Mouse (Mus musculus): Measurements from ENCODE around the gene Hist1h3e. TPM values are rescaled to one million over a fixed set of nuclear protein-coding genes. Genes with fewer than 3 reads are reported as not detected.
"Not testable (repeated sequence)": the region's sequence is repeated elsewhere in the genome, so short reads cannot be mapped to it uniquely, and the experiment has no call there.

Hist1h3e gene
- polyA plus RNA-seq, 1 experiment from 2014 or later, result 1.0 TPM

DNA sequence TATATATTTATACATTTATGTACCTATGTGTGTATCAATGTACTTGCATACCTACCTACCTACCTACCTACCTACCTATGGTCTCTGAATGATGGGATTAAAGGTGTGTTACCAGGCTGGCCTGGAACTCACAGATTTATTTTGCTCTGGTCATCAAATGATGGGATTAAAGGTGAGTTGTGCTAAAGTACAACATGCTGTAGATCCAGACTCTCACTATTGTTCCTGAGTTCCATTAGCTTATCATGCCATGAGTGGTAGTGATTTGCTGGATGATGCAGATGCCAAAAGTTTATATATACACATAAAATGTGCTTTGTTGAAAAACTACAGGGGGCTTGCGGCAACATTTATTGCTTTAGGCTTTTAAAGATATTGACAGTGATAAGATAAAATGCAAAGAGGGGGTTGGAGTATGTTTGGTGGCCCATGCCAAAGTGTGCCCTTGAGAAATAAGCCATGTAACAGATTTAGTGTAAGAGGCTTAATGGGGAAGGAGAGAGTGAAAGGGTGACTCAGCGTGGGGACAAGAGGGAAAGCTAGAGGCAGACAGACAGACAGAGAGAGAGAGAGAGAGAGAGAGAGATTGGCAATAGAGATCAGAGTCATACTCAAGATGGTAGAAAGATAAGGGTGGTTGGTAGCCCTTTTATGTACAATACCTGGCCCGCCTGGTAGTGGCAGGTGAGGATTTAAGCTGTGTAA is 25.0 kb downstream of the Hist1h3e start:
- Histone ChIP-seq H3K9ac (no peak overlapping the region), H3K4me2 (no peak overlapping the region), H3K9me3 (no peaks in the 10 kb centered on the region), H3K4me1 (peaks cover 27% of the 10 kb centered on the region), H3K27me3 (replicated peaks) (no peaks in the 10 kb centered on the region), H3K4me3 (no peak overlapping the region), H3K27ac (no peak overlapping the region), H3K36me3 (replicated peaks) (no peaks in the 10 kb centered on the region)
- ATAC-seq (replicated peaks), result no peak
- WGBS, result 78% methylated on average over 3 of the region's 3 CpGs

DNA sequence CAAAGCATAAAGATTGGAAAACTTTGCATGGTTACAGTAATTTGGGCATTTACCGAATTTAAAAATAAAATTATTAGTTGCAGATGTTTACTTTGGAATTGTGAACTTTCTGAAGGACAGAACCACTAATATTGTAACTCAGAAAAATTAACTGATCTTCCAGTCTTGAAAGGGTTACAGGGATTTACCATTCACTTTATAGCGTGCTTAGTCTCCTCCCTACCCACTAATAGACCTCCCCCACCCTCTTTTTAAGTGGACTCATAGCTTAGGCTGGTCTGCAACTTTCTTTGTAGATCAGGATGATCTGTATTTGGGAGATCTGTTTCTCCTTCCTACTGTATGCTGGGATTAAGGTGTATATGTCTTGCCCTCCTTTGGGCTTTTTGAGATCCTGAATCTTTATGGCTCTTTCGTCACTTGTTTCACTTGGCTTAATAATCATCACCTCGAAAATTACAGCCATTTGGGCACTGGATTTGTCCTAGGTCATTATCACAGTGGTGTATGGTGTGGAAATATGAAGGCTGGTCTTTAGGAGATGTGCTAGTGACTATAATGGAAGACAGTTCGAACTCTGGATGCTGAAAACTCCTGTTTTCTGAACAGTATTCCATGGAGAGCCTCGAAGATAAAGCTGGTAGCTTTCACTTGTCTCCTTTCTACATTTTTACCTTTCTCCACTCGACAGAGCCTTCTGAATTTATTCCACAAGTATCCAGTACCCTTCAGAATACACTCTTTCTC is 25.9 kb downstream of the Hist1h3e start:
- peak overlapping the region; percentile 85 for H3K4me2 ChIP-seq
- H3K9ac ChIP-seq, result no peak overlapping the region
- no peaks in the 10 kb centered on the region for H3K9me3 ChIP-seq
- H3K4me1 ChIP-seq, result peaks cover 31% of the 10 kb centered on the region
- no peaks in the 10 kb centered on the region for H3K27me3 ChIP-seq (replicated peaks)
- no peak overlapping the region for H3K4me3 ChIP-seq
- no peak for ATAC-seq (replicated peaks)
- no peaks in the 10 kb centered on the region for H3K36me3 ChIP-seq (replicated peaks)
- WGBS, result 17% methylated on average over 7 of the region's 7 CpGs
- no peak overlapping the region for H3K27ac ChIP-seq

DNA sequence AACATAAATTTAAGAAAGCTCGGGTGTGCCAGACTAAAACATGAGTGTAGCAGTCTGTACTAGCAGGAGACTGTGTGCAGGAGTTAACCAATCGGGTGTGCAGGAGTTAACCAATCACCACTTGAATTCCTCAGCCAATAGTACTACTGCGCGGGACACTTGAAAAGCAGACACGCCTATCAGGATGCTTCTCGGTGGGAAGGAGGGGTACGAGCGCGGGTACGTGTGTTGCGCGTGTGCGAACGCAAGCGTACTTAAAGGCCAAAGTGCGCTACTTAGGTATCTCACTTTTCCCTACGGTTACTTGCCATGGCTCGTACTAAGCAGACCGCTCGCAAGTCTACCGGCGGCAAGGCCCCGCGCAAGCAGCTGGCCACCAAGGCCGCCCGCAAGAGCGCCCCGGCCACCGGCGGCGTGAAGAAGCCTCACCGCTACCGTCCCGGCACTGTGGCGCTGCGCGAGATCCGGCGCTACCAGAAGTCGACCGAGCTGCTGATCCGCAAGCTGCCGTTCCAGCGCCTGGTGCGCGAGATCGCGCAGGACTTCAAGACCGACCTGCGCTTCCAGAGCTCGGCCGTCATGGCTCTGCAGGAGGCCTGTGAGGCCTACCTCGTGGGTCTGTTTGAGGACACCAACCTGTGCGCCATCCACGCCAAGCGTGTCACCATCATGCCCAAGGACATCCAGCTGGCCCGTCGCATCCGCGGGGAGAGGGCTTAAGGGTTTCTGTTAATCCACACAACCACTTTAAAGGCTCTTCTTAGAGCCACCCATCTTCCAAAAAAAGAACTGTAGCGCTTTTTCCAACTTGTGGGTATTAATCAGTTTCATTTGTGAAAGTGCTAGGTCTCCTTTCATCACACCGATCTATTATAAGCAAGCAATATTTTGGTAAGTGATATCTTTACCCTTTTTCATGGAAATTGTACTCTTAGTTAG is 26.8 kb downstream of the Hist1h3e start, which contains the start of gene Hist1h3g:
Gene Hist1h3g, plus strand, starts transcription at position 286 of the 939 bp plus-strand sequence.
- peaks cover 31% of the 10 kb centered on the region for H3K4me1 ChIP-seq
- not testable (repeated sequence) for H3K9me3 ChIP-seq; H3K36me3 ChIP-seq (replicated peaks); H3K27me3 ChIP-seq (replicated peaks)
- peak within 1 kb of the TSS; percentile 12; the same call in 1 of the 2 replicates for H3K9ac ChIP-seq
- ATAC-seq (replicated peaks), result peak; percentile 89
- H3K4me2 ChIP-seq, result peak within 1 kb of the TSS; percentile 85
- H3K27ac ChIP-seq, result peak within 1 kb of the TSS; percentile 48; the same call in 1 of the 2 replicates
- peak within 1 kb of the TSS; percentile 54 for H3K4me3 ChIP-seq
- under 1% methylated on average over 50 of the region's 62 CpGs for WGBS

DNA sequence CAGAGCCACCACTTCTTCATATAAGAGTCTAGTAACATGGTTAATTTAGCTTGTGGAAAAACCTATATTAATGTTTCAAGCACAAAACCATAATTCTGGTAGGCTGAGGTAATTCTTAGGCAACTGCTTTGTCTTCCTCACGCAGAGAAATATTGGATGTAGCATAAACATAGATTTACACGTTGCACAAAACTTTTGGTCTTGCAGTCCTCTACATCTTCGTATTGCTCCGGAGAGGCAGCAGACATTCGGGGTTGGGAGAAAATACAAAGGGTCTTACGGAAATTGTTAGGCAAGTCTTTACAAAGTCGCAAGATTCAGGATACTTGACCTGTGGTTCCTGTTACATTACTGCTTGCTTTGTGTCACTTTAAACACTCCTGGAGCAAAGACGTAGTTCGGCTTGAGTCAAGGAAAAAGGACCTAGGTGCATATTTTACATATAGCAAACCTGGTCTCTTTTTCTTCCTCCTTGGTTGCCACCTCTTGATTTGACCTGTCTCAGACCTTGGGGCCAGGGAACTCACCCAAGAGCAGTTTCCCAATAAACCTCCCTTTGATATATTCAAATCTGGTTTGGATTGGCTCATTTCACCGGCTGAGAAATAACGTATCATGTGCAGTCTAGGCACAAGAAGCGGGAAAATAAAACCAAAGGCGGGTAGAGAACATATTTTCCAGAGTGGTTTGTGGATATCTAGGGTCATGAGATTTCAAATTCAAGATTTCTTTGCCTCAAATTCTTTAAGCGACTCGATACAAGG is 27.6 kb downstream of the Hist1h3e start:
- peak overlapping the region; percentile 54 for H3K4me3 ChIP-seq
- ATAC-seq (replicated peaks), result no peak
- no peaks in the 10 kb centered on the region for H3K9me3 ChIP-seq
- no peaks in the 10 kb centered on the region for H3K36me3 ChIP-seq (replicated peaks)
- peak overlapping the region; percentile 12; the same call in 1 of the 2 replicates for H3K9ac ChIP-seq
- peak overlapping the region; percentile 48; the same call in 1 of the 2 replicates for H3K27ac ChIP-seq
- peaks cover 37% of the 10 kb centered on the region for H3K4me1 ChIP-seq
- WGBS, result under 1% methylated on average over 15 of the region's 15 CpGs
- H3K27me3 ChIP-seq (replicated peaks), result no peaks in the 10 kb centered on the region
- H3K4me2 ChIP-seq, result peak overlapping the region; percentile 85

DNA sequence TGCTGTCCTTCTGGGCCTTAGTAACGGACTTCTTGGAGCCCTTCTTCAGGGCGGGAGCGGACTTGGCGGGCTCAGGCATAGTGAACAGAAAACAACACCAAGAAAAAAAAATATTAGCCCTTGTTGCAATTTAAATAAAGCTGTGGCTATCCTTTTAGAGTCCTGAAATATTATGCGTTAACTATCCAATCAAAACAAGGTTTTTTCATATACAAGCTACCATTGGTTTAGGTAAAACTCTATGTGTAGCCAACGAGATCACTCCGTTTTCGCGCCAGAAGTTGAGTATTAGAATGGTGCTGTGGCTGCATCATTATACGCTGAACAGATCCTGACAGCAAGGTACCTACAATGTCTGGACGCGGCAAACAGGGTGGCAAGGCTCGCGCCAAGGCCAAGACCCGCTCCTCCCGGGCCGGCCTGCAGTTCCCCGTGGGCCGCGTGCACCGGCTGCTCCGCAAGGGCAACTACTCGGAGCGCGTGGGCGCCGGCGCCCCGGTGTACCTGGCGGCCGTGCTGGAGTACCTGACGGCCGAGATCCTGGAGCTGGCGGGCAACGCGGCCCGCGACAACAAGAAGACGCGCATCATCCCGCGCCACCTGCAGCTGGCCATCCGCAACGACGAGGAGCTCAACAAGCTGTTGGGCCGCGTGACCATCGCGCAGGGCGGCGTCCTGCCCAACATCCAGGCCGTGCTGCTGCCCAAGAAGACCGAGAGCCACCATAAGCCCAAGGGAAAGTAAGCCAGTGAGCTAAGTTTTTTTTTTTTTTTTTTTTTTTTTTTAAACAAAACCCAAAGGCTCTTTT is 28.4 kb downstream of the Hist1h3e start, which contains the start of gene Hist1h2af:
Gene Hist1h2af, plus strand, starts transcription at position 347 of the 808 bp plus-strand sequence.
- H3K27me3 ChIP-seq (replicated peaks); H3K36me3 ChIP-seq (replicated peaks); H3K9me3 ChIP-seq: not testable (repeated sequence)
- WGBS, result under 1% methylated on average over 33 of the region's 53 CpGs
- Histone ChIP-seq H3K9ac (peak within 1 kb of the TSS; percentile 38; the same call in 1 of the 2 replicates), H3K4me3 (peak within 1 kb of the TSS; percentile 54), H3K4me1 (peaks cover 41% of the 10 kb centered on the region), H3K4me2 (peak within 1 kb of the TSS; percentile 85), H3K27ac (peak within 1 kb of the TSS; percentile 96)
- ATAC-seq (replicated peaks), result peak; percentile 22; the same call in 1 of the 2 replicates

DNA sequence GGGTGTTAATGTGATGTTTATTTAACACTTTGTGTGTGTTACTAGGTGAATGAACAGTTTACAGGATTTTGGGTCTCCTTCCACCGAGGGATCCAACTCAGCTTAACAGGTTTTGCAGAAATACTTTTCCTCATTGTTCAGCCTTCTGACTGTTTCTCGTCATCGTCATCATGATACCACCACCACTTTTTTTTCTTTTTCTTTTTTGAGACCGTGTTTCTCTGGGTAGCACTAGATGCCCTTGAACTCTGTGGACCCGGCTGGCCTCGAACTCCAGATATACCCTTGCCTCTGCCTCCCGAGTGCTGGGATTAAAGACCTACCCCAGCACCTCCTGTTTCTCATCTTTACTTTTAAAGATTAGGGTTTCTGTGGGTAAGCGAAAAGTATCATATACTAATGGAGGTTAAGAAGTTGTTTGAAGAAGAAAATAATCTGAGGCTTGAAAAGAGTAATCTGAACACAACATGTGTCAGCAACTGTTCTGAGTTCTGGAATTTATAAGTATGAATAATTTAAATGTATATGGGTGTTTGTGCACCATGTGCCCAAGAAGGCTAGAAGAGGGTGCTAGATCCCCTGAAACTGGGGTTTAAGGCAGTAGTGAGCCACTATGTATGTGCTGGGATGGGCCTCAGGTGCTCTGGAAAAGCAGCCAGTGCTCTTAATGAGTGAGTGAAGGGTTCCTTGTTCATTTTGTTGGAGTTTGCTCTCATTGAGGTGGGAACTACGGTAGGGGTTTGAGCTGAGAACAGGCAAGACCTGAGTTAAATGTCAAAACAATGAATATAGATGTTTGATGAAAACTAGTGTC is 29.7 kb downstream of the Hist1h3e start:
- H3K27me3 ChIP-seq (replicated peaks), result no peaks in the 10 kb centered on the region
- H3K9me3 ChIP-seq, result no peaks in the 10 kb centered on the region
- H3K27ac ChIP-seq, result peak overlapping the region; percentile 96
- WGBS, result 24% methylated on average over 9 of the region's 9 CpGs
- ATAC-seq (replicated peaks), result no peak
- peak overlapping the region; percentile 75 for H3K9ac ChIP-seq
- peak overlapping the region; percentile 54 for H3K4me3 ChIP-seq
- H3K4me1 ChIP-seq, result peaks cover 41% of the 10 kb centered on the region
- peak overlapping the region; percentile 85 for H3K4me2 ChIP-seq
- H3K36me3 ChIP-seq (replicated peaks), result no peaks in the 10 kb centered on the region

DNA sequence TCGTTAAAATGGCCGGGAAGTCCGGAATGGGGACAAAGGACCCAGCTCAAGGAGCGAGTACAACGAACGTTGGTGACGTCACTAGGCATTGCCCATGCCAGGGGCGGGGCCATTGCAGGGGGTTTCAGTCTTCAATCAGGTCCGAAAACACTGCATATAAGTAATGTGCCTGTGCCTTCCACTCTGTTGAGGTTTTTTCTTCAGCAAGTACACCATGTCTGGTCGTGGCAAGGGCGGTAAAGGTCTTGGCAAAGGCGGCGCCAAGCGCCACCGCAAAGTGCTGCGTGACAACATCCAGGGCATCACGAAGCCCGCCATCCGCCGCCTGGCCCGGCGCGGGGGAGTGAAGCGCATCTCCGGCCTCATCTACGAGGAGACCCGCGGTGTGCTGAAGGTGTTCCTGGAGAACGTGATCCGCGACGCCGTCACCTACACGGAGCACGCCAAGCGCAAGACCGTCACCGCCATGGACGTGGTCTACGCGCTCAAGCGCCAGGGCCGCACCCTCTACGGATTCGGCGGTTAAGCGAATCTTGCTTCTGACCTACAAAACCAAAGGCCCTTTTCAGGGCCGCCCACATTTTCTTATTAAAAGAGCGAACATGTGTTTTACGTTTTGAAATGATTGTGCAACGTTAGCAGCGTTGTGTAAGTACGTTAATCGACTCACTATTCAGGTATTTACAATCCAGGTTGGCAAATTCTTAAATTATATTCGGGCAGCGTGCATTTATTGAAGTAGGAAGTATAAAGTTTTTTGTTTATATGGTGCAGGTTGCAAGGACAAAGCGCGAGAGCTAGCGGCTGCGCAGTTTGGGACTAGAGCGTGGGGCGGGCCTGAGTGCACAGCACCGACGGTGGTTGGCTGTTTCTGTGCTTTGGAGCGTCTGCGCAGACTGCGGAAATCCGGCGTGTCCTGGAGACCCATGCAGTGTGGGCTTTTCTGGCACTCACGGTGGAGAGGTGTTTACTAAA is 31.0 kb downstream of the Hist1h3e start, which contains the start of gene Hist1h4h:
Gene Hist1h4h, plus strand, starts transcription at position 150 of the 975 bp plus-strand sequence.
- under 1% methylated on average over 67 of the region's 70 CpGs for WGBS
- H3K9me3 ChIP-seq, result no peaks in the 10 kb centered on the region
- peaks cover 45% of the 10 kb centered on the region for H3K4me1 ChIP-seq
- H3K9ac ChIP-seq, result peak within 1 kb of the TSS; percentile 75
- peak; percentile 92 for ATAC-seq (replicated peaks)
- H3K27ac ChIP-seq, result peak within 1 kb of the TSS; percentile 96
- no peaks in the 10 kb centered on the region for H3K36me3 ChIP-seq (replicated peaks)
- H3K4me2 ChIP-seq, result peak within 1 kb of the TSS; percentile 85
- peak within 1 kb of the TSS; percentile 54 for H3K4me3 ChIP-seq
- no peaks in the 10 kb centered on the region for H3K27me3 ChIP-seq (replicated peaks)

DNA sequence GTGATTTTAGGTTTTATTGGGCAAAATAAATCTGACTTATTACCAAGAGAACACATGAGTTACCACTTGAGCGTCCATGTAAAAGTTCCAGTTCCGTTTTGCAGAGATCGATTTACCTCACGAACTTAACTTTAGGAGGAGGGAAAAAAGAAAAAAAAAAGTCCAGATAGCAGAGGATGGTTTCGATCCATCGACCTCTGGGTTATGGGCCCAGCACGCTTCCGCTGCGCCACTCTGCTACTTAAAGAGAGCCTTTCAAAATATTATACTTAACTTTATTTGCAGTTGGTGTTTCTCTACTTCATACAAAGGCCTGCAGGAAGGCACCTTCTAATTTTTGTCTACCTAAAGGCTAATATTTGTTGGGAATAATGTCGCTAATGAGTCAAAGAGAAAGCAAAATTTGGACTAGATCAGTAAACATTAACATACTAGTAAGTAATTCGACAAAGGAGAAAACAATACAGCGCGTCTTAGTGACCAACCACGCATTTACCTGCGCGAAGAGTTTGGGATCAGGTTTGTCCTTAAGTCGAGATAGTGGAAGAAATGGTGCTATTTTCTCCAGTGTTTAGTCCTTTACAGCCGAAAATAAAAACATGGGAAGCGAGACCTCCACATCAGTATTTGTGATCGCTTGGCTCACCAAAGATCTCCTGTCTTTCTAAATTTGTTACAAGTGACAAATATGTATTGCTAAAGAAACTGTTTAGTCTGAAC is 31.8 kb downstream of the Hist1h3e start:
- peaks cover 41% of the 10 kb centered on the region for H3K4me1 ChIP-seq
- WGBS, result under 1% methylated on average over 20 of the region's 20 CpGs

More for the DNA sequence above, 31.8 kb downstream of the Hist1h3e start:
- Histone ChIP-seq H3K36me3 (replicated peaks) (no peaks in the 10 kb centered on the region), H3K27me3 (replicated peaks) (no peaks in the 10 kb centered on the region), H3K4me2 (peak overlapping the region; percentile 85), H3K27ac (peak overlapping the region; percentile 96), H3K4me3 (peak overlapping the region; percentile 54), H3K9me3 (no peaks in the 10 kb centered on the region), H3K9ac (peak overlapping the region; percentile 75)
- ATAC-seq (replicated peaks), result peak; percentile 13; the same call in 1 of the 2 replicates

Measured in midbrain, embryonic 15.5 days (tissue).